Mouse (Mus musculus) neural tube, embryonic 15.5 days (tissue): ENCODE measurements around the gene Clec1a. TPM values are rescaled to one million over a fixed set of nuclear protein-coding genes. Genes with fewer than 3 reads are reported as not detected.

Experiments
- ATAC-seq: fragments of 200-750 bp; cut with Nextera tagmentation; 2 replicates; pipeline ENCODE4 v1.8.0; 2017; ENCODE audit warnings: mild to moderate bottlenecking, moderate TSS enrichment, moderate library complexity; ENCODE audit not compliant: low FRiP score
- H3K27ac ChIP-seq: fragments of 300-500 bp; sonication (generic); replicated peaks from 2 replicates; pipeline ENCODE4 v1.5.1; 2015; ENCODE audit warnings: mild to moderate bottlenecking, inconsistent platforms
- H3K27me3 ChIP-seq: fragments of 300-500 bp; sonication (generic); replicated peaks from 2 replicates; pipeline ENCODE4 v1.6.1; 2015; ENCODE audit warnings: inconsistent platforms
- H3K36me3 ChIP-seq: fragments of 300-500 bp; sonication (generic); 2 replicates; pipeline ENCODE4 v1.6.1; 2015; ENCODE audit warnings: inconsistent platforms
- H3K4me1 ChIP-seq: fragments of 300-500 bp; sonication (generic); 2 replicates; pipeline ENCODE4 v1.6.1; 2015; ENCODE audit warnings: inconsistent platforms
- H3K4me2 ChIP-seq: fragments of 300-500 bp; sonication (generic); 2 replicates; pipeline ENCODE4 v1.6.1; 2015; ENCODE audit warnings: inconsistent platforms, mild to moderate bottlenecking, moderate library complexity
- H3K4me3 ChIP-seq: fragments of 300-500 bp; sonication (generic); replicated peaks from 2 replicates; pipeline ENCODE4 v1.5.1; 2015; ENCODE audit warnings: mild to moderate bottlenecking, inconsistent platforms
- H3K9ac ChIP-seq: fragments of 300-500 bp; sonication (generic); replicated peaks from 2 replicates; pipeline ENCODE4 v1.6.1; 2015; ENCODE audit warnings: mild to moderate bottlenecking, inconsistent platforms
- H3K9me3 ChIP-seq: fragments of 300-500 bp; sonication (generic); replicated peaks from 2 replicates; pipeline ENCODE4 v1.6.1; 2016; ENCODE audit warnings: inconsistent platforms
- WGBS: fragments of 180-500 bp; shearing (Covaris S2); methylation state at CpG from one replicate; pipeline ENCODE4 v1.1.7; 2015; ENCODE audit warnings: mixed read lengths; 5-methylcytosine and 5-hydroxymethylcytosine counted together
- polyA plus RNA-seq: library from polyadenylated mRNA; unstranded; fragments of >200 nt; fragmentation: Nextera tagmentation; extraction: Ambion mirVana; gene quantifications from 2 replicates; pipeline ENCODE4 v1.2.1, GENCODE M21; 2015

The Clec1a gene
- polyA plus RNA-seq, 1 experiment from 2014 or later: 1.9 TPM

- no peaks in the 10 kb centered on the region for H3K4me1 ChIP-seq
- H3K27ac ChIP-seq: no peak overlapping the region
- H3K27me3 ChIP-seq: no peaks in the 10 kb centered on the region
- no peak for ATAC-seq
- no peaks in the 10 kb centered on the region for H3K36me3 ChIP-seq
- no peak overlapping the region for H3K4me3 ChIP-seq
- no peak overlapping the region for H3K4me2 ChIP-seq
- no peaks in the 10 kb centered on the region for H3K9me3 ChIP-seq
- WGBS: 53% methylated on average over 5 of the region's 5 CpGs
- no peak overlapping the region for H3K9ac ChIP-seq
Observed at GRCm38 (mm10) chr6:129434239-129434638, 17.6 kb downstream of the Clec1a start.

GRCm38 (mm10) chr6:129427281-129427680 lies 24.5 kb downstream of the Clec1a start:
- 81% methylated on average over 4 of the region's 4 CpGs for WGBS
- Histone ChIP-seq H3K9ac (no peak overlapping the region), H3K27ac (no peak overlapping the region), H3K4me2 (no peak overlapping the region), H3K4me1 (no peaks in the 10 kb centered on the region), H3K27me3 (no peaks in the 10 kb centered on the region), H3K36me3 (no peaks in the 10 kb centered on the region), H3K4me3 (no peak overlapping the region), H3K9me3 (no peaks in the 10 kb centered on the region)
- no peak for ATAC-seq

GRCm38 (mm10) chr6:129425812-129426211 lies 26.0 kb downstream of the Clec1a start:
- 39% methylated on average over 5 of the region's 5 CpGs for WGBS
- Histone ChIP-seq H3K9ac (no peak overlapping the region), H3K4me1 (no peaks in the 10 kb centered on the region), H3K9me3 (no peaks in the 10 kb centered on the region), H3K4me2 (no peak overlapping the region), H3K4me3 (no peak overlapping the region), H3K36me3 (no peaks in the 10 kb centered on the region), H3K27me3 (no peaks in the 10 kb centered on the region), H3K27ac (no peak overlapping the region)
- no peak for ATAC-seq

GRCm38 (mm10) chr6:129425217-129425616 lies 26.6 kb downstream of the Clec1a start:
- Histone ChIP-seq H3K9ac (no peak overlapping the region), H3K36me3 (no peaks in the 10 kb centered on the region), H3K27me3 (no peaks in the 10 kb centered on the region), H3K27ac (no peak overlapping the region), H3K4me1 (no peaks in the 10 kb centered on the region), H3K4me3 (no peak overlapping the region), H3K9me3 (no peaks in the 10 kb centered on the region), H3K4me2 (no peak overlapping the region)
- ATAC-seq: no peak
- WGBS: 78% methylated on average over 5 of the region's 5 CpGs

GRCm38 (mm10) chr6:129423734-129424072 lies 28.1 kb downstream of the Clec1a start:
- 13% methylated on average over 1 of the region's 1 CpGs for WGBS

GRCm38 (mm10) chr6:129423040-129423733 lies 28.6 kb downstream of the Clec1a start:
- Histone ChIP-seq H3K4me1 (no peaks in the 10 kb centered on the region), H3K4me2 (0 out of 2 replicates have a peak overlapping the region, but pooled peaks have one; percentile 5), H3K27me3 (no peaks in the 10 kb centered on the region), H3K36me3 (no peaks in the 10 kb centered on the region), H3K9ac (no peak overlapping the region), H3K4me3 (no peak overlapping the region), H3K9me3 (no peaks in the 10 kb centered on the region), H3K27ac (no peak overlapping the region)
- ATAC-seq: peak; percentile 40; the same call in 1 of the 2 replicates
- 75% methylated on average over 4 of the region's 4 CpGs for whole genome bisulfite sequencing

More at GRCm38 (mm10) chr6:129423734-129424072, 28.1 kb downstream of the Clec1a start:
- Histone ChIP-seq H3K27me3 (no peaks in the 10 kb centered on the region), H3K9me3 (no peaks in the 10 kb centered on the region), H3K36me3 (no peaks in the 10 kb centered on the region), H3K9ac (no peak overlapping the region), H3K4me2 (0 out of 2 replicates have a peak overlapping the region, but pooled peaks have one; percentile 5), H3K27ac (no peak overlapping the region), H3K4me3 (no peak overlapping the region), H3K4me1 (no peaks in the 10 kb centered on the region)
- peak; percentile 79 for ATAC-seq

GRCm38 (mm10) chr6:129422311-129422710 lies 29.5 kb downstream of the Clec1a start:
- Histone ChIP-seq H3K27ac (no peak overlapping the region), H3K27me3 (no peaks in the 10 kb centered on the region), H3K9me3 (no peaks in the 10 kb centered on the region), H3K4me1 (no peaks in the 10 kb centered on the region), H3K4me2 (no peak overlapping the region), H3K36me3 (no peaks in the 10 kb centered on the region), H3K4me3 (no peak overlapping the region), H3K9ac (no peak overlapping the region)
- no peak for ATAC-seq
- WGBS: 90% methylated on average over 3 of the region's 3 CpGs

- ATAC-seq: no peak; the same call in 1 of the 2 replicates
- no peak overlapping the region for H3K4me2 ChIP-seq
- H3K4me3 ChIP-seq: no peak overlapping the region
- WGBS: 92% methylated on average over 1 of the region's 1 CpGs
- H3K27ac ChIP-seq: no peak overlapping the region
- H3K27me3 ChIP-seq: no peaks in the 10 kb centered on the region
- H3K4me1 ChIP-seq: no peaks in the 10 kb centered on the region
- H3K9ac ChIP-seq: no peak overlapping the region
- H3K9me3 ChIP-seq: no peaks in the 10 kb centered on the region
- no peaks in the 10 kb centered on the region for H3K36me3 ChIP-seq
Observed at GRCm38 (mm10) chr6:129414177-129414576, 37.6 kb downstream of the Clec1a start.

GRCm38 (mm10) chr6:129408562-129408961 lies 43.2 kb downstream of the Clec1a start, which contains the start of gene Clec9a:
Gene Clec9a, plus strand, starts transcription at chr6:129408862.
- Histone ChIP-seq H3K4me3 (no peak within 1 kb of the TSS), H3K4me2 (no peak within 1 kb of the TSS), H3K27me3 (no peaks in the 10 kb centered on the region), H3K36me3 (no peaks in the 10 kb centered on the region), H3K27ac (no peak within 1 kb of the TSS), H3K9ac (no peak within 1 kb of the TSS), H3K9me3 (no peaks in the 10 kb centered on the region), H3K4me1 (no peaks in the 10 kb centered on the region)
- WGBS: 83% methylated on average over 2 of the region's 2 CpGs
- no peak for ATAC-seq

- Histone ChIP-seq H3K27me3 (no peaks in the 10 kb centered on the region), H3K9ac (no peak overlapping the region), H3K4me2 (no peak overlapping the region), H3K36me3 (no peaks in the 10 kb centered on the region), H3K4me3 (no peak overlapping the region), H3K9me3 (no peaks in the 10 kb centered on the region), H3K4me1 (no peaks in the 10 kb centered on the region), H3K27ac (no peak overlapping the region)
- 56% methylated on average over 2 of the region's 2 CpGs for WGBS
- no peak for ATAC-seq
Observed at GRCm38 (mm10) chr6:129407324-129407723, 44.5 kb downstream of the Clec1a start.

GRCm38 (mm10) chr6:129405999-129406398 lies 45.8 kb downstream of the Clec1a start:
- no peak overlapping the region for H3K9ac ChIP-seq
- ATAC-seq: no peak
- no peak overlapping the region for H3K4me3 ChIP-seq
- H3K4me1 ChIP-seq: no peaks in the 10 kb centered on the region
- no peaks in the 10 kb centered on the region for H3K36me3 ChIP-seq
- H3K27ac ChIP-seq: no peak overlapping the region
- H3K27me3 ChIP-seq: no peaks in the 10 kb centered on the region
- H3K9me3 ChIP-seq: no peaks in the 10 kb centered on the region
- H3K4me2 ChIP-seq: no peak overlapping the region

- Histone ChIP-seq H3K9ac (no peak overlapping the region), H3K36me3 (no peaks in the 10 kb centered on the region), H3K4me1 (no peaks in the 10 kb centered on the region), H3K4me3 (no peak overlapping the region), H3K4me2 (no peak overlapping the region), H3K27me3 (no peaks in the 10 kb centered on the region), H3K9me3 (no peaks in the 10 kb centered on the region), H3K27ac (no peak overlapping the region)
- no peak for ATAC-seq
- 87% methylated on average over 6 of the region's 6 CpGs for WGBS
Observed at GRCm38 (mm10) chr6:129403391-129403790, 48.4 kb downstream of the Clec1a start.
